Mouse (Mus musculus) C2C12 (cell line): Measurements from ENCODE around the gene Dtx3l.

Experiments used
- CEBPB ChIP-seq: IDR thresholded peaks from one replicate; pipeline ENCODE4 v1.6.1; 2011; ENCODE audit warnings: low read depth, mild to moderate bottlenecking, control low read depth, moderate library complexity
- CTCF ChIP-seq: IDR thresholded peaks from one replicate; pipeline ENCODE4 v1.5.1; 2011; ENCODE audit not compliant: control insufficient read depth, insufficient read depth, insufficient read length
- FOSL1 ChIP-seq: IDR thresholded peaks from one replicate; pipeline ENCODE4 v1.8.0; 2011; ENCODE audit warnings: mild to moderate bottlenecking, low read length; ENCODE audit not compliant: poor library complexity, insufficient read depth, severe bottlenecking
- MAX ChIP-seq: IDR thresholded peaks from one replicate; pipeline ENCODE4 v1.6.1; 2011; ENCODE audit warnings: mild to moderate bottlenecking, control low read depth
- MYOD1 ChIP-seq: IDR thresholded peaks from one replicate; pipeline ENCODE4 v1.6.1; 2011; ENCODE audit warnings: low read depth; ENCODE audit not compliant: control insufficient read depth, insufficient read length
- USF1 ChIP-seq: IDR thresholded peaks from one replicate; pipeline ENCODE4 v1.6.1; 2011; ENCODE audit warnings: low read depth, mild to moderate bottlenecking, control low read depth, moderate library complexity

GRCm38 (mm10) chr16:35914301-35914700 is 24.6 kb downstream of the Dtx3l start:
- no peak for TF ChIP-seq CTCF
- no peak for TF ChIP-seq MAX
- TF ChIP-seq CEBPB, result no peak
- TF ChIP-seq USF1, result no peak
- no peak for TF ChIP-seq MYOD1
- TF ChIP-seq FOSL1, result no peak
